Mouse (Mus musculus) kidney, postnatal 0 days (tissue): Measurements from ENCODE around the gene Iqsec1. TPM values are rescaled to one million over a fixed set of nuclear protein-coding genes. Genes with fewer than 3 reads are reported as not detected.

ENCODE experiments used
- ATAC-seq: fragments of 200-750 bp; cut with Nextera tagmentation; replicated peaks from 2 replicates; pipeline ENCODE4 v1.8.0; 2017; ENCODE audit warnings: low read depth, moderate number of reproducible peaks, moderate TSS enrichment, moderate library complexity; ENCODE audit not compliant: low FRiP score
- DNase-seq: peaks from one replicate; pipeline ENCODE4 v3.0.0-alpha.2; 2016; ENCODE audit warnings: low spot score
- H3K27ac ChIP-seq: fragments of 300-500 bp; sonication (generic); 2 replicates; pipeline ENCODE4 v1.5.1; 2014; ENCODE audit warnings: mild to moderate bottlenecking
- H3K27me3 ChIP-seq: fragments of 300-500 bp; sonication (generic); 2 replicates; pipeline ENCODE4 v1.6.1; 2014; ENCODE audit warnings: low read length, mixed read lengths; ENCODE audit not compliant: insufficient read depth
- H3K36me3 ChIP-seq: fragments of 300-500 bp; sonication (generic); 2 replicates; pipeline ENCODE4 v1.6.1; 2014; ENCODE audit warnings: low read length, mixed read lengths; ENCODE audit not compliant: insufficient read depth
- H3K4me1 ChIP-seq: fragments of 300-500 bp; sonication (generic); replicated peaks from 2 replicates; pipeline ENCODE4 v1.6.1; 2014; ENCODE audit warnings: antibody characterized with exemption, low read length, mixed read lengths; ENCODE audit not compliant: insufficient read depth
- H3K4me2 ChIP-seq: fragments of 300-500 bp; sonication (generic); 2 replicates; pipeline ENCODE4 v1.6.1; 2014; ENCODE audit warnings: mild to moderate bottlenecking, low read length, moderate library complexity, mixed read lengths
- H3K4me3 ChIP-seq: fragments of 300-500 bp; sonication (generic); replicated peaks from 2 replicates; pipeline ENCODE4 v1.5.1; 2014; ENCODE audit warnings: low read depth, low read length
- H3K9ac ChIP-seq: fragments of 300-500 bp; sonication (generic); 2 replicates; pipeline ENCODE4 v1.6.1; 2014; ENCODE audit warnings: low read depth, low read length
- H3K9me3 ChIP-seq: fragments of 300-500 bp; sonication (generic); replicated peaks from 2 replicates; pipeline ENCODE4 v1.6.1; 2016; ENCODE audit warnings: low read length, inconsistent platforms, mixed read lengths
- CTCF ChIP-seq: IDR thresholded peaks from 2 replicates; pipeline ENCODE4 v1.5.1; 2016; ENCODE audit warnings: antibody characterized with exemption, low read depth, mild to moderate bottlenecking, moderate library complexity
- WGBS: fragments of 180-500 bp; shearing (Covaris S2); extraction: QIAGEN DNeasy Blood & Tissue Kit; methylation state at CpG from one replicate; pipeline ENCODE4 v1.1.7; 2014; 5-methylcytosine and 5-hydroxymethylcytosine counted together
- polyA plus RNA-seq: library from polyadenylated mRNA; unstranded; fragments of >200 nt; fragmentation: Nextera tagmentation; extraction: Ambion mirVana; gene quantifications from 2 replicates; pipeline ENCODE4 v1.2.1, GENCODE M21; 2015

Iqsec1 gene
- polyA plus RNA-seq, 1 experiment from 2014 or later = 12.3 TPM

DNA sequence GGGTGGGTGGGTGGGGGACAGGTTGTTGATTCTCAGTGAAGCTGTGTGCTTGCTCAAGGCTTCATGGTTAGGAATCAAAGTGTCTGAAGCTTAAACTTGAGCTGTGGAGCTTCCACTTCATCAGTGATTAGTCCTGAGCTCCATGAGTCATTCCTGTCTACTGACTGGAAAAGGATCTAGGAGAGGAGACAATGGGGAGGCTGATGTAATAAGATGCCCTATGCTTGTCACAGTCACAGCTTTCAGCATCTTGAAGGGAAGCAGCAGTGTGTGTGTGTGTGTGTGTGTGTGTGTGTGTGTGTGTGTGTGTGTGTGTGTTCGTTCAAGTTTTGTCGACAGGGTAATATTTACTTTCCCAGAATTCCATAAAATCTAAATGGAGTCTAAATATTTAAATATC lies 84.3 kb downstream of the Iqsec1 start:
- WGBS = 91% methylated on average over 2 of the region's 2 CpGs
- TF ChIP-seq CTCF = no peak

DNA sequence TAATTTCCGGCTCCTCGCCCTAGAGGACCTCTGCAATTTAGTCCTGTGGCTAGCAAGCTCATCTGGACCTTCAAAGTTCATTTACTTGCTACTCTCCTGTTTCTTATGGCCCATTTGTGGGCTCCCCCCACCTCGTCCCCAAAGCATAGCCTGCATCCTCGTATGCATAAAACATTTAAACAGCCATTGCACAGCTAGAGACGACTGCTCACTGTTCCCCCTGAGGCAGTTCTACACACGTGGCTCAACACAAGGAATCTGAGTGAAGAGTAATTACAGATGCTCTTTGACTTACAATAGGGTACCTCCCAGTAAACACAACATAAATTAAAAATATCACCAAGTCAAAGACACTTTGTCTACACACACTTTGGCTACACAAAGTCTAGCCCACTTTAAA lies 88.2 kb downstream of the Iqsec1 start:
- H3K27ac ChIP-seq = no peak overlapping the region
- no peaks in the 10 kb centered on the region for H3K9me3 ChIP-seq
- no peak for DNase-seq
- no peaks in the 10 kb centered on the region for H3K36me3 ChIP-seq
- ATAC-seq = no peak
- no peak overlapping the region for H3K4me2 ChIP-seq
- 45% methylated on average over 6 of the region's 6 CpGs for WGBS
- H3K27me3 ChIP-seq = no peaks in the 10 kb centered on the region
- H3K4me1 ChIP-seq = no peaks in the 10 kb centered on the region
- H3K9ac ChIP-seq = no peak overlapping the region
- no peak for TF ChIP-seq CTCF
- H3K4me3 ChIP-seq = no peak overlapping the region

More for the DNA sequence above, 84.3 kb downstream of the Iqsec1 start:
- Histone ChIP-seq H3K4me2 (no peak overlapping the region), H3K27ac (no peak overlapping the region), H3K36me3 (no peaks in the 10 kb centered on the region), H3K9me3 (no peaks in the 10 kb centered on the region), H3K27me3 (no peaks in the 10 kb centered on the region), H3K4me1 (no peaks in the 10 kb centered on the region), H3K4me3 (no peak overlapping the region), H3K9ac (no peak overlapping the region)
- ATAC-seq (no peak), DNase-seq (no peak)

- no peak for TF ChIP-seq CTCF
- 91% methylated on average over 1 of the region's 1 CpGs for WGBS
- DNase-seq (no peak), ATAC-seq (no peak)
- Histone ChIP-seq H3K4me2 (no peak overlapping the region), H3K27me3 (no peaks in the 10 kb centered on the region), H3K9me3 (no peaks in the 10 kb centered on the region), H3K27ac (no peak overlapping the region), H3K9ac (no peak overlapping the region), H3K4me3 (no peak overlapping the region), H3K36me3 (no peaks in the 10 kb centered on the region), H3K4me1 (no peaks in the 10 kb centered on the region)
Measured at GRCm38 (mm10) chr6:90899266-90899665, 89.2 kb downstream of the Iqsec1 start.

GRCm38 (mm10) chr6:90898107-90898506 lies 90.4 kb downstream of the Iqsec1 start:
- Histone ChIP-seq H3K27ac (no peak overlapping the region), H3K27me3 (no peaks in the 10 kb centered on the region), H3K4me1 (no peaks in the 10 kb centered on the region), H3K9ac (no peak overlapping the region), H3K4me3 (no peak overlapping the region), H3K4me2 (no peak overlapping the region), H3K9me3 (no peaks in the 10 kb centered on the region), H3K36me3 (no peaks in the 10 kb centered on the region)
- no peak for DNase-seq
- 11% methylated on average over 1 of the region's 1 CpGs for whole genome bisulfite sequencing
- no peak for TF ChIP-seq CTCF
- no peak for ATAC-seq

DNA sequence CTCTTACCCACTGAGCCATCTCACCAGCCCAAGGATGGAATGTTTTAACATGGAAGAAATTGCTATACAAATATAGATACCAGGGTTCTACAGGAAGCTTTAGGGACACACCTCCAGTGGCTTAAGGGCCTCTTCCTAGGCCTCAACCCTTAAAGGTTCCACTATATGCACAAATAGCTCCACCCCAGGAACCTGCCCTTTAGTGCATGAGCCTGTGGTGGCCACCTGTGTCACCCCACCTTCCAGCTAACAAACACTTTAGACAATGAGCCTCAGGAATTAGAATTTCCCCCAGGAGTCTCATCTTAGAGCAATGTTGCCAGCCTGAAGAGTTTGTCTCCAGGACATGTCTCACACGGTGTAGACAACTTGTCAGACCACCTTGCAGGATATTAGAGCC lies 96.1 kb downstream of the Iqsec1 start:
- Histone ChIP-seq H3K9me3 (no peaks in the 10 kb centered on the region), H3K9ac (no peak overlapping the region), H3K27ac (no peak overlapping the region), H3K36me3 (no peaks in the 10 kb centered on the region), H3K4me2 (no peak overlapping the region), H3K4me1 (no peaks in the 10 kb centered on the region), H3K27me3 (no peaks in the 10 kb centered on the region), H3K4me3 (no peak overlapping the region)
- ATAC-seq (no peak), DNase-seq (no peak)
- WGBS = 86% methylated on average over 1 of the region's 1 CpGs
- TF ChIP-seq CTCF = no peak

GRCm38 (mm10) chr6:90889356-90890285 lies 98.9 kb downstream of the Iqsec1 start:
- H3K9me3 ChIP-seq = no peaks in the 10 kb centered on the region
- H3K27ac ChIP-seq = no peak overlapping the region
- H3K27me3 ChIP-seq = no peaks in the 10 kb centered on the region
- H3K36me3 ChIP-seq = no peaks in the 10 kb centered on the region
- no peak overlapping the region for H3K9ac ChIP-seq
- H3K4me2 ChIP-seq = no peak overlapping the region
- ATAC-seq = no peak
- no peak for TF ChIP-seq CTCF
- no peaks in the 10 kb centered on the region for H3K4me1 ChIP-seq
- DNase-seq = no peak
- WGBS = 83% methylated on average over 7 of the region's 7 CpGs
- H3K4me3 ChIP-seq = no peak overlapping the region
